Mouse (Mus musculus) lung, postnatal 36 days (tissue): ENCODE data around the gene Igsf8.

ENCODE experiments used
- DNase-seq: peaks from one replicate; pipeline ENCODE4 v3.0.0; 2022; ENCODE audit warnings: mixed read lengths

Igsf8 gene

DNA sequence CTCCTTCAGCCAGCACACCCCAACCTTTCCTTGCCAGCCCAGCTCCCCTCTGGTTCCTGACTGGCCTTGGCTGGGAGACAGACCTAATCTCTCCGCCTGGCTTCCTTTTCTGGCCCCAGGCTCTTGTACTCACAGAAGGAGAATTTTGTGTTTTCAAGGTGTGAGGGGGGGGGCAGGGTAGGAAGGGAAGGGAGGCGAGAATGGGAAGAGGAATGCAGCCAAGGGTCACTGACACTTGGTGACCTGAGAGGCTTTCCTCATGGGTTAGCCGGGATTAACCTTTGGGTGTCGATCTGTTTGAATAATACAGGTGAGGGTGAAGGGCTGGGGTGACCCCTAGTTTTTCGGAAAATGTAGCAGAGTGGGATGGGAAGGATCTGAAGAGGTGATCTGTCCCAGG, 12.7 kb downstream of the Igsf8 start:
- DNase-seq = no peak

DNA sequence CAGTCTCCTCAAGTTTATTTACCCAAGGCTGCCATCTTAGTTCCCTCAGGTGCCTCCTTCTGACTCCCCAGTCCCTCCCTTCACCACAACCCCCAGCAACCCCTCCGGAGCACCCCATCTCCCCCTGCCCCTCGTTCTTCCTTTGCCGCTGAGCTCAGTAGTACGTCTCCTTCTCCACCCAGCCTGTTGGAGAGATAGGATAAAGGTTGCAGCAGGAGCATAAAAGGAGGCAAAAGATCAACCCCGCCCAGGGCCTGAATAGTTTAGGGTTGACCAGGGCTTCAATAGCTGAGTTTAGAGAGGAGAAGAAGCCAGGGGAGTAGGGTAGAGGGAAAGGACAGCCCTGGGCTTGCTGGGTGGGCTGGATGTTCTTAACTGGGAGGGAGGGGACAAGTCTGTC, 13.1 kb downstream of the Igsf8 start:
- no peak for DNase-seq

DNA sequence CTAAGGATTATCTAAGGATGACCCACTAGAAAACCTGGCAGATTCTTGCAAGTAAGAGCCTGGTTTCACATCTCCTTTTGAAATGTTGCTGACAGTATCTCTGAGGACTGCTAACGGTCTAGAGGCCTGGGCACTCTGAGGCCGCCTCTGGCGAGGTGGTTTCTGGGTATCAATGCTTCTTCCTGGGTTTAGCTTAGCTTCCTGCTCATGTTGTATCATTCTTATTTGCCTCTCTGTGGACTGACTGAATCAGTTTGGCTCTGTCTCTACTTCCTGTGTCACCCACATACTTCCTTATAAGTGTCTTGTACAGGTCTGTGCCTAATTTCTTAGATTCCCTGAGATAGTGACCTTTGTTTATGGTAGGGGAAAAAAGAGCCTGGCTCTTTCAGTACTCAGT, 15.7 kb downstream of the Igsf8 start:
- peak; percentile 51 for DNase-seq

GRCm38 (mm10) chr1:172278328-172278727, 16.9 kb downstream of the Igsf8 start:
- DNase-seq = no peak

DNA sequence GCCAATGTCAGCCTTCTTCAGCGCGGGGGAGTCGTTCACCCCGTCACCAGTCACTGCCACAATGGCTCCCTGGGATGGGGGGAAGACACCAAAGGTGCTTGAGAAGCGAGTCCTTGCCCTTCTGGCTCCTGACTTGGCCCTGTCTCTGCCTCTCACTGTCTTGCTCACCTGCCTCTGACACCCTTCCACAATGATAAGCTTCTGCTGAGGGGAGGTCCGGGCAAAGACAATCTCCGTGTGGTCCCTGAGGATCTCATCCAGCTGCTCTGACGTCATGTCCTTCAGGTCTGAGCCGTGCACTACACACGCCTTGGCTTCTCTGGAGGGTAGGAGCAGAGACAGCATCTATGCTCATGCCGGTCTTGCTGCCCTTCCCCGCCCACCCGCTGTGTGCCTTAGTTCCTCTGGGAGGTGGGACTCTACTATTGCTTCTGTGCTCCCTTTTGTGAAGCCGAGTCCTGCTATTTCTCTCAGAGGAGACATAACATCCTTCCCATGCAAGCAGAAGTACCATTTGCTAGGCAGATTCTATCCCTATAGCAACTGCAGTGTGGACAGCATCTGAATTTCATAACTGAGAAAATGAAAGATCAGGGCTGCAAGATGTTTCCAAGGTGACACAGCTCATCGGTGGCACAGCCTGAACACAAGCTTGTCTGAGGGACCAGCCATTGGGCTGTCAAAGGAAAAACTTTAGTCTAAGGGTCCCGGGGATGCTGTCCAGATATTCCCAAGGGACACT, 18.5 kb downstream of the Igsf8 start:
- DNase-seq = no peak

- DNase-seq = peak; percentile 44
Observed at GRCm38 (mm10) chr1:172281522-172282254, 20.2 kb downstream of the Igsf8 start.

- DNase-seq = no peak
Observed at GRCm38 (mm10) chr1:172283073-172283472, 21.6 kb downstream of the Igsf8 start.

- no peak for DNase-seq
Observed at GRCm38 (mm10) chr1:172284221-172284620, 22.8 kb downstream of the Igsf8 start.

GRCm38 (mm10) chr1:172286740-172287139, 25.3 kb downstream of the Igsf8 start:
- no peak for DNase-seq

GRCm38 (mm10) chr1:172288900-172289616, 27.6 kb downstream of the Igsf8 start:
- no peak for DNase-seq

DNA sequence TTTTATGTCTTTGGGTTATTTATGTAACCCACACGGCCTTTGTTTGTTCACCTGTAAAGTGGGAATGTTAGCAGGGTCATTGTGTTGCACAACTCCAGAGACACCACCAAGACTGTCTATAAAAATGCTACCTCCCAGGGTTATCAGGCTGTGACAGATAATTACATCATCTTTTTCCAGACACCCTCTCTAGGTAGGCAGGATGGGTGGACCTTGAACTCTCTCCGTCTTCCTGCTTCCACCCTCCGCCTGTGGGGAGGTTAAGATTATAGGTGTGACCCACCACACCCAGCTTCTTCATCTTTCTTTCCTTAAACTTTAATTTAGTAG, 28.1 kb downstream of the Igsf8 start:
- DNase-seq = no peak

DNA sequence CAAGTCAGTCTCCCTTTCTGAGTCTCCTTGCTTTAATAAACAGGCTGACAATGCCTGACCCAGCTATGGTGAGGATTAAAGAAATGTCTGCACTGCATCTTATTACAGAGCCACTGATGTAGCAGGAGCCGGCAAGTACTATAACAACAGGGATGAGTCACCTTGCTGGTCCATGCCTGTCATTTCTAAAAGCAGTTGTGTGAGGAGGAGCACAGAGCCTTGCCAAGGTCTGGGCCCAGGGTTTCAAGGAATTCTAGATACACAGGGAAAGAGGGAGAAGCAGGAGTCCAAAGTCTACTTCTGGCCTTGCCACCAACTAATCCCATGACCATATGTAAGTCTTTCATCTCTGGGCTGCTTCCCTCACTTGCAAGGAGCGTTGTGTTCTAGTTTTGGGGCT, 31.4 kb downstream of the Igsf8 start:
- no peak for DNase-seq

GRCm38 (mm10) chr1:172293449-172293848, 32.0 kb downstream of the Igsf8 start:
- no peak for DNase-seq

- no peak for DNase-seq
Observed at GRCm38 (mm10) chr1:172295751-172296197, 34.3 kb downstream of the Igsf8 start.

- DNase-seq = peak; percentile 53
Observed at GRCm38 (mm10) chr1:172296816-172297510, 35.5 kb downstream of the Igsf8 start.

GRCm38 (mm10) chr1:172297611-172298537, 36.4 kb downstream of the Igsf8 start, which contains the start of gene Atp1a2:
Gene Atp1a2, minus strand, starts transcription at chr1:172298064.
- peak; percentile 56 for DNase-seq

DNA sequence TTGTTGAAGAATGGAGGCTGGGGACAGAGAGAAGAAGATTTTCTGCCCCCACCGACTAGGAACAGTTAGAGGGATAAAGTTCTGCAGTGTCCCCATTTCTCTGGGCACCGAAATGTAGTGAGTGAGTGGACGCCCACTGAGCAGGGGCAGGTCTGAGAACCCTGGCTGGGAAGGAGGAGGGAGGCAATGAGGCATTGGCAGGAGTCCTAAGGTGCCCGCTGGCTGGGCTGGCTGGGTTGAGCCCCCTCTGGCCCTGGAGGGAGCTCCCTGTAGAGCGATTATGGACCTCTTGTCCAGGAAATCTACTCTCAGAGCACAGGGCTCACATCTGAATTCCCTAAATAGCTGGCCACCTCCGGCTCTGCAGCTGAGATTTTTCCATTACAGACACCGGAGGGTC, 38.1 kb downstream of the Igsf8 start:
- DNase-seq = no peak

- DNase-seq = no peak
Observed at GRCm38 (mm10) chr1:172300247-172300646, 38.8 kb downstream of the Igsf8 start.

DNA sequence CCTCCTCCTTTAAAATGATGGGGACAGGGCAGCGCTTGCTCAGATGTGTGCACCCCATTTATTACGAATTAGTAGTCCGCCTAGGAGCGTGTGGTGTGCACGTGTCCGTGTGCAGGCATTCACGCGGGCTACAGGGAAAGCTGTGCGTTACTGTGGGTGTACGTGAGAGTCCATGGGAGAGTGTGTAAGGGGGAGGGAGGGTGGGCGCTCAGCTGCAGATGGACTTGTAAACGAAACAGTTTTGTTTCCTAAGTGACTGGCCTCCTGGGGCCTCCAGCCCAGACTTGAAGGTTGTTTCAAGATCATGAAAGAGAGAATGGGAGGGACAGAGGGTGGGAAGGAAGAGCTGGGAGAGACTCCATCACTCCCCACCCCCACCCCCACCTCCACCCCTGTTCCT, 39.7 kb downstream of the Igsf8 start:
- no peak for DNase-seq

DNA sequence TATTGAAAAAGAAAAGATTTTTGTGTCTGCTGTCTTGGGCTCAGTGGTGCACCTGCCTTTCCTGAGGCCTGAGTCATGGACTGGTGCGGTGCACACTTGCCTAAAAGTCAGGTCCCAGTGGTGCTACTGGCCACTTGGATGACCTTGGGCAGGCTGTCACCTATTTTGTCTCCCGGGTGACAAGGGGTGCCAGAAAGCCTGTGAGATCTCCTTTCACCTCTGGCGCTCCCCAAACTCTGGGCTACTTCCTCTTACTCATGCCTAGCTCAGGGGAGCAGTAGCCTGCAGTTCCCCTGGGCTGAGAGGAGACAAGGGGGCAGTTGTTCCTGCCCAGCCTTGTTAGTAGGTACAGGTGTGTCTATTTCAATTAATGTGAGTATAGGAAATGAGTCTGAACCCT, 40.9 kb downstream of the Igsf8 start:
- no peak for DNase-seq

DNA sequence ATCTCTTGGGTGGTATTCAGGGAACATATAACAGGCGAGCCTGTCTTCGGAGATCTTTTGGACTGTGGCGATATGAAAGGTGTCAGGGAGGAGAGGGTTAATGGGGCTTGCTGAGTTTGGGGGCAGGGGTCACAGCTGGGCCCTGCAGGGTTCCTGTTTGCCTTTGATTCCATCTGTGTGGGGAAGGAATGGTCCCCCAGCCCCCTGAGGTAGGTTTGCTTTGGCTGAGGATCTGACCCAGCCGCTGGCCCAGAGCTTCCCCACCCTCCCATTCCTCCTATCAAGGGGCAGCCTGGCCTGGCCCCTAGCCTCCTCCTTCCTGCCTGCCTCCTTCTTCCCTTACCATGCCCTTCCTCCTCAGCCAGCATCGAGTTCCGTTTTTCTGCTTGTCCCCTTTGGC, 41.4 kb downstream of the Igsf8 start:
- DNase-seq = no peak

DNA sequence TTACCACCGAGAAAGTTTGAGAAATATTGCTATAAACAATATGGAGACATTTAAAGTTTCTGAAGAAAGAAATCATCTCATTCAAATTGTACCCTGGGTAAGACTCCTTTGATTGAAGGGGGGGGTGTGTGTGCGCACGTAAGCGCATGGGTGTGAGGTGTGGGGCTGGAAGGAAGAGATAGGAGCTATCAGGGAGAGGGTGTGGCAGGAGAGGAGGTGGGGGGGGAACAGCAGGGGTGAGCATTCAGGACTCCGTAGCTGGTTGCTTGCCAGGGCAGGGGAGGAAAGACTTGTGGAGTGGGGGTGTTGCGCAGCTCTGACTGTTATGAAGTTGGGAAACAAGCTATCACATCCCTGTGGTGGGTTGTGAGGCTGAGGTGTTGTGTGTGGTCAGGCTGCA, 43.0 kb downstream of the Igsf8 start:
- no peak for DNase-seq
